ENCODE assay signal across 23 mouse cellular contexts in the genomic region with DNA sequence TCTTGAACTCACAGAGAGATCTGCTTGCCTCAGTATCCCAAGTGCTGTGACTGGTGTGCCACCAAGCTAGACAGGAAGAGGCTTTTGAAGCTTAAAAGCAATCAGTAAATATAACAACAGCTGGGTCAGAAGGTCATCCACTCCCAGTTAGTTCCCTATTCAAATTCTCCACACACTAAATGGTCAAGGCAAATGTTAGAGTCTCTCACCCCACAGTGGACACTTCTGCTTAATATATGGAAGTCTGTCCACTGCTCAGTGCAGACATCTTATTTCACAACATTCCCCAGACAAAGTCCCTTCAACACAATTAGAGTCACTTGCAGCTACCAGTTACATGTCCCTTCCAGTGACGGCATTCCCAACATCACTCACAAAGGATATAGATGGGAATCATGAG. TPM values are rescaled to one million over a fixed set of nuclear protein-coding genes. Genes with fewer than 3 reads are reported as not detected.
DNase-seq lines count a peak whose midpoint lies in the region; ATAC-seq and TF ChIP-seq lines count a peak whose summit lies in the region.
"Had no signal": no experiment of that assay in that cellular context is flagged by ENCODE, and none has a peak within 500 bp of the region (broad histone marks: within the 10 kb centered on the region; RNA-seq: fewer than 3 reads in every experiment).

No protein-coding gene starts in this region.

- DNase-seq in heart, adult 11 months, result peak; percentile 83
- no peak for DNase-seq in heart, postnatal 4 days
- DNase-seq in lung, postnatal 25 days (ENCODE audit: low spot score), result peak; percentile 28
- no peak for DNase-seq in lung, postnatal 4 days
- DNase-seq in thymus, postnatal 25 days, result no peak
- no peak for DNase-seq in heart, adult 2 months
- DNase-seq: adrenal gland, adult 8-10 months; adrenal gland, postnatal 36 days; cerebellum, adult 18-20 months; cerebellum, adult 9-10 months; cerebellum, postnatal 14 days; gastrocnemius, postnatal 25 days; heart, postnatal 10 days; heart, postnatal 36 days had no signal

- no peak overlapping the region for H3K27ac ChIP-seq in heart, adult 2 months
- H3K27ac ChIP-seq: embryonic facial prominence, embryonic 12.5 days; embryonic facial prominence, embryonic 15.5 days; forebrain, embryonic 15.5 days; heart, embryonic 15.5 days; hindbrain, embryonic 14.5 days; hindbrain, postnatal 0 days had no signal

- no peak for TF ChIP-seq EP300 in heart, adult 2 months (IDR thresholded peaks at IDR 0.05; ENCODE audit: insufficient read depth, low read depth, low read length)

- TF ChIP-seq POLR2A in heart, adult 2 months (IDR thresholded peaks at IDR 0.05; ENCODE audit: insufficient read depth, low read depth, low read length), result no peak

- peak; percentile 78 for ATAC-seq in megakaryocyte, adult 5-6 weeks (ENCODE audit: poor library complexity, severe bottlenecking)
- ATAC-seq: activated CD4-positive, CD25-positive, alpha-beta regulatory T cell, adult 4 months; forebrain, embryonic 15.5 days; hindbrain, postnatal 0 days had no signal

- peaks cover 3% of the 10 kb centered on the region; the same call in 1 of the 2 replicates for H3K4me1 ChIP-seq in heart, adult 2 months (ENCODE audit: control insufficient read depth, insufficient read depth, low read length)
- H3K4me1 ChIP-seq: embryonic facial prominence, embryonic 12.5 days had no signal

- intact Hi-C loops in heart, adult 2 months (cut with DNase I), result no loop called here

- no peaks in the 10 kb centered on the region for H3K36me3 ChIP-seq in heart, adult 2 months (ENCODE audit: control insufficient read depth, insufficient read depth, low read length)
- H3K36me3 ChIP-seq: embryonic facial prominence, embryonic 12.5 days; embryonic facial prominence, embryonic 15.5 days; forebrain, embryonic 15.5 days; heart, embryonic 12.5 days; heart, embryonic 15.5 days had no signal

- no peak overlapping the region for H3K4me3 ChIP-seq in heart, adult 2 months
- H3K4me3 ChIP-seq: embryonic facial prominence, embryonic 12.5 days; embryonic facial prominence, embryonic 15.5 days; forebrain, embryonic 15.5 days; heart, embryonic 12.5 days; heart, embryonic 15.5 days had no signal

- WGBS in heart, adult 2 months, result 94% methylated on average over 1 of the region's 1 CpGs

- TF ChIP-seq CTCF in heart, adult 2 months (IDR thresholded peaks at IDR 0.05), result no peak

- no peaks in the 10 kb centered on the region for H3K27me3 ChIP-seq in heart, adult 2 months (ENCODE audit: control insufficient read depth, insufficient read depth, low read length)
- H3K27me3 ChIP-seq: embryonic facial prominence, embryonic 12.5 days; embryonic facial prominence, embryonic 15.5 days; forebrain, embryonic 15.5 days; heart, embryonic 12.5 days; heart, embryonic 15.5 days had no signal

- no peaks in the 10 kb centered on the region for H3K79me2 ChIP-seq in heart, adult 2 months (replicated peaks; ENCODE audit: control insufficient read depth, insufficient read depth, low read length)

- H3K9ac ChIP-seq in heart, adult 2 months (ENCODE audit: low read depth, low read length), result no peak overlapping the region
- H3K9ac ChIP-seq: embryonic facial prominence, embryonic 12.5 days; embryonic facial prominence, embryonic 15.5 days; forebrain, embryonic 15.5 days; heart, embryonic 12.5 days; heart, embryonic 15.5 days; hindbrain, embryonic 14.5 days had no signal

RNA-seq across cellular contexts. Expression of a gene that starts 44.5 kb away (rescaled TPM):
- total RNA-seq in heart, postnatal 4 days (2021), result 10 to 100 TPM; 11.3 to 12.2 TPM
- 20.3 and 20.5 TPM in 2 replicates for total RNA-seq in megakaryocyte, adult 5-6 weeks (2015)
- 3.6 and 7.3 TPM in 2 replicates for total RNA-seq in megakaryocyte, adult 5-6 weeks (2017)
- total RNA-seq in heart, adult 2 months (2021), result 10 to 100 TPM in 1 of 2 experiments, 1 to 10 TPM in 1; 9.9 to 10.3 TPM
- polyA plus RNA-seq in heart, adult 2 months (2012; rRNA removed), result 15.1 and 15.7 TPM in 2 replicates

Comparison
In these comparisons a context has a peak if more than half of its experiments do, and no peak if none do; other contexts are left out.
1. DNase-seq: peak in heart, adult 11 months (single experiment) and lung, postnatal 25 days (single experiment); none in heart, postnatal 4 days (single experiment), lung, postnatal 4 days (0 of 2), thymus, postnatal 25 days (single experiment) and heart, adult 2 months (0 of 2).